Mouse (Mus musculus): ENCODE results near the gene Cntrob. TPM values are rescaled to one million over a fixed set of nuclear protein-coding genes. Genes with fewer than 3 reads are reported as not detected.

The Cntrob gene
- polyA plus RNA-seq, 1 experiment = 9.2 TPM

DNA sequence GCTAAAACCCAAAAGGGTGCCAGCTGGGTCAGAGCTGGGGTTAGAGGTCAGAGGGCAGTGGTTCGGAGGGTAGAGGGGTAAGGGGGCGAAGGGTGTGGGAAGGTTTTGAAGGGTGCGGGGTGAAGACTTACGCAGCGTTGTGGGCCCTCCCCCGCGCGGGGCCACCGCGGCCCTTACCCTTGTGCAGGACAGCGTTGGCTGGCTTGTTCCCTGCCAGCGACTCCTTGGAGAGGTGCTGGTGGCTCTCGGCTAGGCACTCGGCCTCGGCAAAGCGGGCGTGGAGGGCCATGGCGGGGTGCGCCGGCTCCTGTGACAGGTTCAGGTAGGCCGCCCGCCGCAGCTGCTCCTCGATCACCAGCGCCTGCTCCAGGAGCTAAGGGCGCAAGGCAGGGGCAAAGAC lies 22.9 kb upstream of the Cntrob start:
- TF ChIP-seq CTCF (IDR thresholded peaks at IDR 0.05; ENCODE audit: extremely low read depth, insufficient read depth, insufficient read length, insufficient replicate concordance) (no peak), POLR2A (IDR thresholded peaks at IDR 0.05; ENCODE audit: low read depth, low read length) (no peak)
- no peak for DNase-seq (ENCODE audit: low read depth in 1 of 2, low spot score in 2 of 2)
- Histone ChIP-seq H3K27me3 (ENCODE audit: control insufficient read depth, insufficient read depth, low read length) (no peaks in the 10 kb centered on the region), H3K27ac (ENCODE audit: insufficient read depth, low read length) (no peak overlapping the region), H3K4me3 (ENCODE audit: extremely low read depth, insufficient read depth, insufficient read length) (no peak overlapping the region), H3K4me1 (ENCODE audit: control insufficient read depth, insufficient read depth, insufficient read length) (peaks cover 5% of the 10 kb centered on the region), H3K36me3 (ENCODE audit: control insufficient read depth, insufficient read depth, low read length) (peaks cover 46% of the 10 kb centered on the region)
- WGBS = 92% methylated on average over 23 of the region's 26 CpGs

DNA sequence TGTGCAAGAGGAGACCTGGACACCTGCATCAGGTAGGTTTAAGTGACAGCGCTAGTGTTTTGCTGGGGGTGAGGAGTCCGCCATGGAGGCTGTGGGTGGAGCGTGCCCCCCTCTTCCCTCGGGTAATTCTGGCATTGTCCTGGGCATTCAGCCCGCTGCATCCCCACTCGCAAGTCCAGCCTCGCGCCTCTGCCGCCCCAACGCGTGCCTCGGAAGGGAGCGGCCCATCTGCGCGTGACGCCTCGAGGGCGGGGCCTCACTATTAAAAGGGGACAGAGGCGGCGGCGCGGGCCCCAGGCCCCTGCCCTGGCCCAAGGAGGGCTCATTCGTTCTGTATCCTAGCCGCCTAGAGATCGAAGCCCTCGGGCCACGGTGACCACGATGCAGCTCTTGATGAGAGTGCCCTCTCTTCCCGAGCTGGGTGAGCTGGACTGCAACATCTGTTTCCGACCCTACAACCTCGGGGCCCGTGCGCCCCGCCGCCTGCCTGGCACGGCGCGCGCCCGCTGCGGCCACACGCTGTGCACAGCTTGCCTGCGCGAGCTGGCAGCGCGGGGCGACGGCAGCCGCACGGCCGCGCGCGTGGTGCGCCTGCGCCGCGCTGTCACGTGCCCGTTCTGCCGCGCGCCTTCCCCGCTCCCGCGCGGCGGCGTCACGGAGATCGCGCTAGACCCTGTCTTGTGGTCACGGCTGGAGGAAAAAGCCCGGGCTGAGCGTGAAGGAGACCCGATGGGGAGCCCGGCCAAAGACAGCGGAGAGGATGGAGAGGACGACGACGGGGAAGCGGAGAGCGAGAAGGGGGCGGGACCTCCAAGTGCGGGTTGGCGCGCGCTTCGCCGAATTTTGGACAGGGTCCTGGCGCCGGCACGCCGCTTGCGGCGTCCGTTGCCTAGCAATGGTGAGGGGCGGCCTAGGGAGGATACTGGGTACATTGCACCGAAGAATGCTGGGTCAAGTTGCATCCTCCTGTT lies 16.9 kb upstream of the Cntrob start, which contains the start of gene Rnf227:
Gene Rnf227 (plus strand): TSS at position 301 of the 971 bp plus-strand sequence.
- Histone ChIP-seq H3K27ac (ENCODE audit: insufficient read depth, low read length) (no peak within 1 kb of the TSS), H3K4me1 (ENCODE audit: control insufficient read depth, insufficient read depth, insufficient read length) (peaks cover 11% of the 10 kb centered on the region), H3K27me3 (ENCODE audit: control insufficient read depth, insufficient read depth, low read length) (no peaks in the 10 kb centered on the region), H3K36me3 (ENCODE audit: control insufficient read depth, insufficient read depth, low read length) (peaks cover 8% of the 10 kb centered on the region), H3K4me3 (ENCODE audit: extremely low read depth, insufficient read depth, insufficient read length) (peak within 1 kb of the TSS; percentile 75)
- WGBS = 4% methylated on average over 99 of the region's 99 CpGs
- TF ChIP-seq POLR2A (IDR thresholded peaks at IDR 0.05; ENCODE audit: low read depth, low read length) (no peak), CTCF (IDR thresholded peaks at IDR 0.05; ENCODE audit: extremely low read depth, insufficient read depth, insufficient read length, insufficient replicate concordance) (no peak)
- DNase-seq (ENCODE audit: low read depth in 1 of 2, low spot score in 2 of 2) = peak; percentile 41 to 62

DNA sequence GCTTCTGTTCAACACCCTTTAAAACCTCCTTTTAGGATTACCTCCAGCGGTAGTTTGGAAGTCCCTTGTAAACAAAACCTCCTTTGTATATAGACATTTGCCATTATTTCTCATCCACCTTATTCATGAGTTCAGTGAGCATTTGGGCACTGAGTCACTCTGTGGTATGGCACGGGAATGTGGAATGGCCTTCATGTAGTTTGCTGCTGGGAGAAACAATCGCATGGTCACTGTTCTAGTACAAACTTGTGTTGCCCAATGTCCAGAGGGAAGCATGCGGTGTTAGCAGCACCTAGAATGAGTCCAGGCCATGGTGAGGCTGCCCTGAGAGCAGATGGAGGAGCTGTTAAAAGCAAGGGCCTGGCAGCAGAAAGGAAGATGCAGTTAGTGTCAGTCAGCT lies 11.2 kb upstream of the Cntrob start:
- no peak overlapping the region for H3K27ac ChIP-seq (ENCODE audit: insufficient read depth, low read length)
- WGBS = 92% methylated on average over 4 of the region's 4 CpGs
- no peak overlapping the region for H3K4me3 ChIP-seq (ENCODE audit: extremely low read depth, insufficient read depth, insufficient read length)
- H3K36me3 ChIP-seq (ENCODE audit: control insufficient read depth, insufficient read depth, low read length) = no peaks in the 10 kb centered on the region
- no peak for DNase-seq (ENCODE audit: low read depth in 1 of 2, low spot score in 2 of 2)
- H3K4me1 ChIP-seq (ENCODE audit: control insufficient read depth, insufficient read depth, insufficient read length) = peaks cover 2% of the 10 kb centered on the region; the same call in 1 of the 2 replicates
- TF ChIP-seq POLR2A (IDR thresholded peaks at IDR 0.05; ENCODE audit: low read depth, low read length) (no peak), CTCF (IDR thresholded peaks at IDR 0.05; ENCODE audit: extremely low read depth, insufficient read depth, insufficient read length, insufficient replicate concordance) (no peak)
- no peaks in the 10 kb centered on the region for H3K27me3 ChIP-seq (ENCODE audit: control insufficient read depth, insufficient read depth, low read length)

DNA sequence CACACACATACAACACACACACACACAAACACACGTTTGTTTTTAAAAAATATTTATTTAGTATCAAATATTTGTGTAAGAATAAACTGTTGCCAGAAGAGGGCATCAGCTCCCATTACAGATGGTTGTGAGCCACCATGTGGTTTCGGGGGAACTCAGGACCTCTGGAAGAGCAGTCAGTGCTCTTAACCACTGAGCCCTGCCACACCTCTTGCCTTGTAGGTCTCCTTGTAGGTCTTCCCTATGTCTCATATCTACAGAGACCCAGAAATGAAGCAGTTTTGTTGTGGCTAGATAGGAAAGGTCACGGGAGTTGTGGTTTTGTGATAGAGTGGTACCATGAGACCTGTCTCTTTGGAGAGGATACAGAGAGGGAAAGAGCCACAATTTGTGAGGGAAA lies 10.3 kb upstream of the Cntrob start:
- 28% methylated on average over 3 of the region's 3 CpGs for WGBS
- Histone ChIP-seq H3K27me3 (ENCODE audit: control insufficient read depth, insufficient read depth, low read length) (no peaks in the 10 kb centered on the region), H3K27ac (ENCODE audit: insufficient read depth, low read length) (no peak overlapping the region)

DNA sequence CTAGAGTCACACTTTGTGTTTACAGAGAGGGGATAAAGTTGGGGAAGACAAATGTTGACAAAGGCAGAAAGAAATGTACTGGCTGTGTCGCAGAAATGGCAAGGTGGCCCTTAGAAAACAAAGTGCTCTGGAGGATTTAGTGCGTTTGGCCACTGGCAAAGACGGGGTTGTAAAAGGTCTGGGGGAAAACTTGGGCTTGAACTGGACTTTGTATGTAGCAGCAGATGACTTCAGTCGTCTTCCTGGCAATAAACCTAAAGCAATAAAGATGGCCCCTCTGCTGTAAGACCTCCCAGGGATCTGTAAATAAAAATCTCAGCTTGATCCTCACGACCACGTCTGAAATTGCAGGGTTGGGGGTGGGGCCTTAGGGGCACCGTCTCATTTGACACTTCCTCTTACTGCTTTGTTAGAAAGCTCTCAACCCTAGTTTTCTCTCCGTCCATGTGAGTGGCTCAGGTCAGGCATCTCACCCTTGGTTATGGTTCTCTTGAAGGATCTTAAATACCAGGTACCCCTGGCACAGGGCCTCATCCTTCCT lies 9.2 kb upstream of the Cntrob start:
- Histone ChIP-seq H3K27me3 (ENCODE audit: control insufficient read depth, insufficient read depth, low read length) (no peaks in the 10 kb centered on the region; the same call in 1 of the 2 replicates), H3K27ac (ENCODE audit: insufficient read depth, low read length) (no peak overlapping the region), H3K4me1 (ENCODE audit: control insufficient read depth, insufficient read depth, insufficient read length) (peaks cover 2% of the 10 kb centered on the region; the same call in 1 of the 2 replicates), H3K4me3 (ENCODE audit: extremely low read depth, insufficient read depth, insufficient read length) (no peak overlapping the region), H3K36me3 (ENCODE audit: control insufficient read depth, insufficient read depth, low read length) (no peaks in the 10 kb centered on the region)
- no peak for DNase-seq (ENCODE audit: low read depth in 1 of 2, low spot score in 2 of 2)
- WGBS = 46% methylated on average over 8 of the region's 8 CpGs
- TF ChIP-seq CTCF (IDR thresholded peaks at IDR 0.05; ENCODE audit: extremely low read depth, insufficient read depth, insufficient read length, insufficient replicate concordance) = no peak

More for the DNA sequence above, 10.3 kb upstream of the Cntrob start:
- Histone ChIP-seq H3K4me1 (ENCODE audit: control insufficient read depth, insufficient read depth, insufficient read length) (peaks cover 2% of the 10 kb centered on the region; the same call in 1 of the 2 replicates), H3K4me3 (ENCODE audit: extremely low read depth, insufficient read depth, insufficient read length) (no peak overlapping the region), H3K36me3 (ENCODE audit: control insufficient read depth, insufficient read depth, low read length) (no peaks in the 10 kb centered on the region)
- DNase-seq (ENCODE audit: low read depth in 1 of 2, low spot score in 2 of 2) = no peak
- TF ChIP-seq CTCF (IDR thresholded peaks at IDR 0.05; ENCODE audit: extremely low read depth, insufficient read depth, insufficient read length, insufficient replicate concordance) = no peak
- no peak for TF ChIP-seq POLR2A (IDR thresholded peaks at IDR 0.05; ENCODE audit: low read depth, low read length)

DNA sequence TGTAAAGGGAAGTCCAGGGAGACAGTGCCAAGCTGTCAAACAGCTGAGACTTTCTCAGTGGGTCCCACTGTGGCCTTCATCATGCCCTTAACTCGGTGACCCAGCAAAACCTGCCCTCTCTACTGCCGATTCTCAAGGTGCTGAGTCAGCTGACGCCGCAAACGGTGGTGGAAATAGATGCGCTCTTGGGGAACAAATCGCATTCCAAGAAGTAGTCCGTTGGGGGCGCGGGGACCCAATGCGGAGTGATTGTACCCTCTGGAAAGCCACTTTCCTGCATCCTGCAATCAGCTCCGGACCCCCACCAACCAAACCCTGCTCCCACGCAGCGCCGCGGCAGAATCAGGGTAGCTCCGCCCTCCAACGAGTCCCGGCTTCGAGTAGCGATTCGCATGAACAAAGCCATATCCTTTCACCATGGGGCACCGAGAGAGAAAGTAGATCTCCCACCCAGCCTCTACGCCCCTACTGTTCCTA lies 8.4 kb upstream of the Cntrob start:
- WGBS = 2% methylated on average over 24 of the region's 24 CpGs
- Histone ChIP-seq H3K4me3 (ENCODE audit: extremely low read depth, insufficient read depth, insufficient read length) (peak overlapping the region; percentile 75), H3K4me1 (ENCODE audit: control insufficient read depth, insufficient read depth, insufficient read length) (peaks cover 2% of the 10 kb centered on the region; the same call in 1 of the 2 replicates), H3K36me3 (ENCODE audit: control insufficient read depth, insufficient read depth, low read length) (no peaks in the 10 kb centered on the region), H3K27me3 (ENCODE audit: control insufficient read depth, insufficient read depth, low read length) (no peaks in the 10 kb centered on the region; the same call in 1 of the 2 replicates), H3K27ac (ENCODE audit: insufficient read depth, low read length) (peak overlapping the region; percentile 25; the same call in 1 of the 2 replicates)
- TF ChIP-seq POLR2A (IDR thresholded peaks at IDR 0.05; ENCODE audit: low read depth, low read length) (no peak; the same call in 1 of the 2 replicates), CTCF (IDR thresholded peaks at IDR 0.05; ENCODE audit: extremely low read depth, insufficient read depth, insufficient read length, insufficient replicate concordance) (no peak)
- peak; percentile 36 to 63 for DNase-seq (ENCODE audit: low read depth in 1 of 2, low spot score in 2 of 2)

All from spleen, adult 2 months (tissue).